Mouse (Mus musculus): Measurements from ENCODE around the gene Sgms1. TPM values are rescaled to one million over a fixed set of nuclear protein-coding genes. Genes with fewer than 3 reads are reported as not detected.
A peak's percentile ranks its signal among the peaks of the same experiment; 100 is the strongest.

Gene Sgms1
- polyA plus RNA-seq, 1 experiment from 2014 or later, result 9.9 TPM

GRCm38 (mm10) chr19:32129281-32129680 lies 260.2 kb downstream of the Sgms1 start:
- 90% methylated on average over 8 of the region's 8 CpGs for WGBS

GRCm38 (mm10) chr19:32127180-32127850 lies 262.2 kb downstream of the Sgms1 start:
- Histone ChIP-seq H3K27me3 (no peaks in the 10 kb centered on the region), H3K4me1 (no peaks in the 10 kb centered on the region), H3K9me3 (replicated peaks) (no peaks in the 10 kb centered on the region), H3K36me3 (ENCODE audit: poor library complexity, severe bottlenecking) (no peaks in the 10 kb centered on the region), H3K4me2 (no peak overlapping the region), H3K4me3 (no peak overlapping the region), H3K9ac (no peak overlapping the region), H3K27ac (no peak overlapping the region)
- WGBS, result 81% methylated on average over 10 of the region's 10 CpGs
- ATAC-seq, result peak; percentile 55; the same call in 1 of the 2 replicates

More at GRCm38 (mm10) chr19:32129281-32129680, 260.2 kb downstream of the Sgms1 start:
- Histone ChIP-seq H3K36me3 (ENCODE audit: poor library complexity, severe bottlenecking) (no peaks in the 10 kb centered on the region), H3K9me3 (replicated peaks) (no peaks in the 10 kb centered on the region), H3K27me3 (no peaks in the 10 kb centered on the region), H3K27ac (no peak overlapping the region), H3K4me2 (no peak overlapping the region), H3K4me3 (no peak overlapping the region), H3K4me1 (no peaks in the 10 kb centered on the region), H3K9ac (no peak overlapping the region)
- no peak for ATAC-seq

- no peak overlapping the region for H3K9ac ChIP-seq
- H3K4me3 ChIP-seq, result no peak overlapping the region
- no peak for ATAC-seq
- H3K36me3 ChIP-seq (ENCODE audit: poor library complexity, severe bottlenecking), result no peaks in the 10 kb centered on the region
- WGBS, result 91% methylated on average over 9 of the region's 9 CpGs
- H3K27ac ChIP-seq, result no peak overlapping the region
- no peaks in the 10 kb centered on the region for H3K9me3 ChIP-seq (replicated peaks)
- H3K27me3 ChIP-seq, result no peaks in the 10 kb centered on the region
- no peaks in the 10 kb centered on the region for H3K4me1 ChIP-seq
- H3K4me2 ChIP-seq, result no peak overlapping the region
These were observed 265.4 kb downstream of the Sgms1 start for GRCm38 (mm10) chr19:32124155-32124554.

- Histone ChIP-seq H3K4me3 (no peak overlapping the region), H3K27me3 (no peaks in the 10 kb centered on the region), H3K4me2 (no peak overlapping the region), H3K36me3 (ENCODE audit: poor library complexity, severe bottlenecking) (no peaks in the 10 kb centered on the region), H3K27ac (no peak overlapping the region), H3K9ac (no peak overlapping the region), H3K9me3 (replicated peaks) (no peaks in the 10 kb centered on the region), H3K4me1 (no peaks in the 10 kb centered on the region)
- WGBS, result 83% methylated on average over 5 of the region's 5 CpGs
- ATAC-seq, result no peak
These were observed 266.3 kb downstream of the Sgms1 start for GRCm38 (mm10) chr19:32123196-32123595.

GRCm38 (mm10) chr19:32120798-32121197 lies 268.7 kb downstream of the Sgms1 start:
- Histone ChIP-seq H3K27ac (no peak overlapping the region), H3K27me3 (no peaks in the 10 kb centered on the region), H3K9me3 (replicated peaks) (no peaks in the 10 kb centered on the region), H3K9ac (no peak overlapping the region), H3K4me1 (no peaks in the 10 kb centered on the region), H3K36me3 (ENCODE audit: poor library complexity, severe bottlenecking) (no peaks in the 10 kb centered on the region), H3K4me3 (no peak overlapping the region), H3K4me2 (no peak overlapping the region)
- WGBS, result 93% methylated on average over 1 of the region's 1 CpGs
- no peak for ATAC-seq

GRCm38 (mm10) chr19:32119666-32120065 lies 269.8 kb downstream of the Sgms1 start:
- H3K9me3 ChIP-seq (replicated peaks), result no peaks in the 10 kb centered on the region
- H3K4me1 ChIP-seq, result no peaks in the 10 kb centered on the region
- no peak overlapping the region for H3K9ac ChIP-seq
- H3K36me3 ChIP-seq (ENCODE audit: poor library complexity, severe bottlenecking), result no peaks in the 10 kb centered on the region
- no peak for ATAC-seq
- no peak overlapping the region for H3K27ac ChIP-seq
- WGBS, result 89% methylated on average over 2 of the region's 2 CpGs
- H3K27me3 ChIP-seq, result no peaks in the 10 kb centered on the region
- H3K4me2 ChIP-seq, result no peak overlapping the region
- H3K4me3 ChIP-seq, result no peak overlapping the region

GRCm38 (mm10) chr19:32118496-32118895 lies 271.0 kb downstream of the Sgms1 start:
- H3K9me3 ChIP-seq (replicated peaks), result no peaks in the 10 kb centered on the region
- no peak for ATAC-seq
- 89% methylated on average over 3 of the region's 3 CpGs for WGBS
- no peak overlapping the region for H3K4me3 ChIP-seq
- H3K27ac ChIP-seq, result no peak overlapping the region
- no peaks in the 10 kb centered on the region for H3K27me3 ChIP-seq
- H3K9ac ChIP-seq, result no peak overlapping the region
- H3K4me1 ChIP-seq, result no peaks in the 10 kb centered on the region
- no peak overlapping the region for H3K4me2 ChIP-seq
- H3K36me3 ChIP-seq (ENCODE audit: poor library complexity, severe bottlenecking), result no peaks in the 10 kb centered on the region

GRCm38 (mm10) chr19:32117484-32118018 lies 272.0 kb downstream of the Sgms1 start:
- H3K4me3 ChIP-seq, result no peak overlapping the region
- 78% methylated on average over 6 of the region's 6 CpGs for WGBS
- H3K27me3 ChIP-seq, result no peaks in the 10 kb centered on the region
- no peaks in the 10 kb centered on the region for H3K36me3 ChIP-seq (ENCODE audit: poor library complexity, severe bottlenecking)
- H3K4me1 ChIP-seq, result no peaks in the 10 kb centered on the region
- H3K27ac ChIP-seq, result no peak overlapping the region
- H3K9me3 ChIP-seq (replicated peaks), result no peaks in the 10 kb centered on the region
- no peak overlapping the region for H3K4me2 ChIP-seq
- no peak overlapping the region for H3K9ac ChIP-seq
- ATAC-seq, result no peak

- no peak for ATAC-seq
- no peak overlapping the region for H3K4me3 ChIP-seq
- 90% methylated on average over 8 of the region's 8 CpGs for WGBS
- no peaks in the 10 kb centered on the region for H3K4me1 ChIP-seq
- H3K9ac ChIP-seq, result no peak overlapping the region
- H3K9me3 ChIP-seq (replicated peaks), result no peaks in the 10 kb centered on the region
- H3K27me3 ChIP-seq, result no peaks in the 10 kb centered on the region
- H3K36me3 ChIP-seq (ENCODE audit: poor library complexity, severe bottlenecking), result no peaks in the 10 kb centered on the region
- H3K4me2 ChIP-seq, result no peak overlapping the region
- H3K27ac ChIP-seq, result no peak overlapping the region
These were observed 277.4 kb downstream of the Sgms1 start for GRCm38 (mm10) chr19:32111866-32112790.

- peak within 1 kb of the TSS; percentile 59 for H3K4me3 ChIP-seq
- ATAC-seq, result peak; percentile 98
- no peaks in the 10 kb centered on the region for H3K27me3 ChIP-seq
- H3K27ac ChIP-seq, result no peak within 1 kb of the TSS; the same call in 1 of the 2 replicates
- peak within 1 kb of the TSS; percentile 81 for H3K9ac ChIP-seq
- peak within 1 kb of the TSS; percentile 68 for H3K4me2 ChIP-seq
- no peaks in the 10 kb centered on the region for H3K36me3 ChIP-seq (ENCODE audit: poor library complexity, severe bottlenecking)
- H3K4me1 ChIP-seq, result peaks cover 3% of the 10 kb centered on the region
- H3K9me3 ChIP-seq (replicated peaks), result no peaks in the 10 kb centered on the region
- WGBS, result under 1% methylated on average over 28 of the region's 28 CpGs
These were observed 281.7 kb downstream of the Sgms1 start, which contains the start of gene Asah2 for GRCm38 (mm10) chr19:32107771-32108306. Asah2 (minus strand) TSS chr19:32108211.

- Histone ChIP-seq H3K4me2 (no peak overlapping the region), H3K9ac (no peak overlapping the region), H3K4me3 (no peak overlapping the region), H3K9me3 (replicated peaks) (no peaks in the 10 kb centered on the region), H3K36me3 (ENCODE audit: poor library complexity, severe bottlenecking) (no peaks in the 10 kb centered on the region), H3K27ac (no peak overlapping the region), H3K4me1 (peaks cover 9% of the 10 kb centered on the region), H3K27me3 (no peaks in the 10 kb centered on the region)
- 94% methylated on average over 2 of the region's 2 CpGs for WGBS
- no peak for ATAC-seq
These were observed 282.8 kb downstream of the Sgms1 start for GRCm38 (mm10) chr19:32106750-32107149.

- Histone ChIP-seq H3K9me3 (replicated peaks) (no peaks in the 10 kb centered on the region), H3K27me3 (no peaks in the 10 kb centered on the region), H3K9ac (no peak overlapping the region), H3K27ac (no peak overlapping the region), H3K4me3 (no peak overlapping the region), H3K36me3 (ENCODE audit: poor library complexity, severe bottlenecking) (no peaks in the 10 kb centered on the region), H3K4me1 (peaks cover 9% of the 10 kb centered on the region), H3K4me2 (no peak overlapping the region)
- no peak for ATAC-seq
- 66% methylated on average over 4 of the region's 4 CpGs for WGBS
These were observed 285.3 kb downstream of the Sgms1 start for GRCm38 (mm10) chr19:32104217-32104616.
